15 mouse cellular contexts compared by ENCODE assay signal in the genomic region with DNA sequence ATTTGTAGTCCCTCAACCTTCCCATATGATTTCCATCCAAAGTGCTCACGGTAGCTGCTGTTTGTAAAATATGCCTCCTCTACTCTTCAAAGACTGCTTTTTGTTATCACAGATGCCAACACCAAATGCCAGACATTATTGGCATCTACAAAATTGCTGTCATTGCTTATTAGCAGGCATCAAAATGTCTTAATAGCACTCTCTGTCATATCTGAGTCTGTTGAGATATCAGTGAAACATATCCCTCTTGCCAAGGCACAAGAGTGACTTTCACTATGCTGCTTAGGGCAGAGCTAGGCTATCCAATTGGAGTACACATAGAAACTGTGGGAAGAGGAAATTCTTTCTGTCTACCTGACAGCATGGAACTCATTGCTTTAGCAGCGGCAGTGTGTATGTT.
"Had no signal": no experiment of that assay in that cellular context is flagged by ENCODE, and none has a peak within 500 bp of the region (broad histone marks: within the 10 kb centered on the region; RNA-seq: fewer than 3 reads in every experiment).

No protein-coding gene starts in this region.

- H3K4me2 ChIP-seq: limb, embryonic 13.5 days; midbrain, embryonic 12.5 days; neural tube, embryonic 13.5 days had no signal

- H3K27me3 ChIP-seq: limb, embryonic 13.5 days; midbrain, embryonic 12.5 days; neural tube, embryonic 13.5 days had no signal

- H3K4me3 ChIP-seq: limb, embryonic 13.5 days; midbrain, embryonic 12.5 days; neural tube, embryonic 13.5 days had no signal

- H3K9me3 ChIP-seq: limb, embryonic 13.5 days; midbrain, embryonic 12.5 days; neural tube, embryonic 13.5 days had no signal

- H3K36me3 ChIP-seq: limb, embryonic 13.5 days; midbrain, embryonic 12.5 days; neural tube, embryonic 13.5 days had no signal

- ATAC-seq: midbrain, embryonic 16.5 days had no signal

- H3K27ac ChIP-seq: kidney, postnatal 0 days; limb, embryonic 13.5 days; liver, embryonic 14.5 days; midbrain, embryonic 12.5 days; neural tube, embryonic 13.5 days had no signal

- H3K9ac ChIP-seq: limb, embryonic 13.5 days; liver, embryonic 14.5 days; midbrain, embryonic 12.5 days; neural tube, embryonic 13.5 days had no signal

- H3K4me1 ChIP-seq: limb, embryonic 13.5 days; midbrain, embryonic 12.5 days; neural tube, embryonic 13.5 days had no signal

- DNase-seq: kidney, adult 8-10 months; kidney, postnatal 36 days; left cerebral cortex, postnatal 4 days; lung, adult 18-20 months; retina, postnatal 1 day; right cerebral cortex, postnatal 4 days; spleen, adult 18-20 months; thymus, adult 2 months; thymus, postnatal 25 days had no signal
